Mouse (Mus musculus) lung, postnatal 10 days (tissue): ENCODE measurements around the gene Mylk2.

Experiments
- DNase-seq: peaks from one replicate; pipeline ENCODE4 v3.0.0; 2021

The Mylk2 gene

GRCm38 (mm10) chr2:152911031-152911430 lies at the start of gene Mylk2:
Mylk2 (plus strand) TSS chr2:152911352.
- no peak for DNase-seq

GRCm38 (mm10) chr2:152861891-152862290 lies 49.3 kb upstream of the Mylk2 start:
- DNase-seq = peak; percentile 31

- DNase-seq = no peak
These were observed 48.5 kb upstream of the Mylk2 start for GRCm38 (mm10) chr2:152862638-152863037.

GRCm38 (mm10) chr2:152863346-152863745 lies 47.8 kb upstream of the Mylk2 start:
- DNase-seq = no peak

DNA sequence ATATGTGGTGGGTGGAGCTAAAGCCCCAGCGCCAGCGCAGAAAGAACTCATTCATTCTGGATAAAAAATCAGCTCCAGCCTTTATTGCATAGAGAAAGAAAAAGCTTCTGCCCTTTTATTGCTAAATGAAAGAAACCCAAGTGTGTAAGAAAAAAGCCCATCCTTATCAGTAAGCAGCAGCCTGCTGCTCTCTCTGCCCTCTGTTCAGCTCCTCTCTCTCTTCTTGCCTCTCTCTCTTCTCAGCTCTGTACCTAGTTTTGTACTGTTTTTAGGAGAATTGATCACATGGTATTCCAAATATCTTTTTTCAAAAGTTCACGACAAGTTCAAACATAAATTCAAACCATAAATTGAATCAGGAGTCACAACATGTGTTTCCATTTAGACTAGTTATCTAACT lies 32.9 kb upstream of the Mylk2 start:
- no peak for DNase-seq

DNA sequence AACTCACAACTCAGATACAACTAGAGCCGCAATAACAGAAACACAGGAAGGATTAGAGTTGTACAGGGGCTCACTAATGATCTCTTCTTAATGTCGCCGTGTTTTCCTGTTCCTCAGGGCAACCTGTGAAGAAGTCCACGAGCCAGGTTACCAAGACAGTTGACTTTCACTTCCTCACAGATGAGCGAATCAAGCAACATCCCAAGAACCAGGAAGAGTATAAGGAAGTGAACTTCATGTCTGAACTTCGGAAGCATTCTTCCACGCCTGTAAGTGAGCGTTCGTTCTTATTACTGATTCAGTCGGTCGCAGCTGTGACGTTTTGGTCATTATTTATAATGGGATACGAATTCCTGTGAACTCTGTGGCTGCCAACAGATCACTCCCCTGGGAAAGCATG lies 30.3 kb upstream of the Mylk2 start:
- DNase-seq = no peak

GRCm38 (mm10) chr2:152884101-152884645 lies 27.0 kb upstream of the Mylk2 start:
- DNase-seq = no peak

DNA sequence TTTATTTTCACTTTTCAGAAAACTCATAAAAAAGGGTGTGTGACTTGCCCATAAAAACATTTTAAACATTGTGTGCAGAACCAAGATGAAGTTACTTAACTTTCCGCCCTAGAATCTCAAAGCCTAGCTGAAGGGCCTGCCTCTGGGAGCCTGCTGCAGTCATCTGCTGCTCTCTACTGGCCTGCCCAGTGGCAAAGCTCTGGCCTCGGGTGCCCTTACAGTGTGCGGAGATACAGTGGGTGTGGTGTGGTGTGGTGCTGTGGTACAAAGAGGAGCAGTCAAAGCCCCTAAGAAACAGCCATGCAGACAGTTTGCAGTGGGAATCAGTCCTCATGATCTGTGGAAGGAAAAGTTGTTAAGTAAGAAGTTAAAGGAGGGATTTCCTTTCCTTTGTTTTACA lies 23.9 kb upstream of the Mylk2 start:
- DNase-seq = no peak

- no peak for DNase-seq
These were observed 22.4 kb upstream of the Mylk2 start for GRCm38 (mm10) chr2:152888774-152889173.

DNA sequence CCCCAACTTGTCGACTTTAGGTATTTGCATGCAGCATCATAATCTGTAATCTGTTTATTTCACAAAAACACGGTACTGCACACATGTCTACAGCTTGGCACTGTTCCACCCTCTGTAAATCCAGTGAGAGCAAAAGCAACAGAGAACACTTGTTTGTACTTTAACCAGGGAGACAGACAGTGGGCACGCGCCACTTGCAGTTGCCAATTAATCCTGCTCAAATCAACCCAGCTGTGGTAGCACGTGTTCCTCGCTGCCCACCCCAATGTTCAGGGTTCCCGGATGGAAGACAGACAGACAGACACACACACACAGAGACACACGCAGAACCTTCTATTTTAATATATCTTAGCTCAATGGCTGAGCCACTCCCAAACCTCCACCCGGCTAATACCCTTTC lies 15.3 kb upstream of the Mylk2 start:
- DNase-seq = no peak

- DNase-seq = no peak
These were observed 14.2 kb upstream of the Mylk2 start for GRCm38 (mm10) chr2:152896926-152897325.

GRCm38 (mm10) chr2:152899011-152899410 lies 12.1 kb upstream of the Mylk2 start:
- no peak for DNase-seq

DNA sequence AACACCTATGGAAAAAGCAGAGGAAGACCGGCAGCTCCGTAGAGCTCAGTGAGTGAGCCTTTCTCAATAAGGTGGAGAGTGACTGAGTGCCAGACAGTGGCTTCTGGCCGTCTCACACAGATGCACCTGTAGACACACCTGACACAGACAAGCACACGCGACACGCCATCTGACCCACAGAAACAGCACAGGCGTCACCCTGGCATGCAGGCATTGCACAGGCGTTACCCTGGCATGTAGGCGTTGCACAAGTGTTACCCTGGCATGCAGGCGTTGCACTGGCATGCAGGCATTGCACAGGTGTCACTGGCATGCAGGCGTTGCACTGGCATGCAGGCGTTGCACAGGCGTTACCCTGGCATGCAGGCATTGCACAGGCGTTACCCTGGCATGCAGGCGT lies 9.9 kb upstream of the Mylk2 start:
- DNase-seq = no peak

DNA sequence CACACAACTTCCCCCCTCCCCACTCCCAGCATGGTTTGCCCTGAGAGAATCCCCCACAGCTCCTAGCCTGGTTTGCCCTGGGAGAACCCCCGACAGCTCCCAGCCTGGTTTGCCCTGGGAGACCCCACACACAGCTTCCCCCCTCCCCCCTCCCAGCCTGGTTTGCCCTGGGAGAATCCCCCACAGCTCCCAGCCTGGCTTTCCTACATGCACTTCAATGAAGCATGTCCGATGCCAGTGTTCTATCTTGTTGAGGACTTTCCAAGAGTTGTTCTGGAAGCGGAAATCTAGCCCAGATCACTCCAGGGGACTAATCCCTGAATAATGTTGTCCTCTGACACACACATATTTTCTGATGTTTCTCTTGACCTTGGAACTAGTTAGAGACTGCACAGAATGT lies 8.5 kb upstream of the Mylk2 start:
- DNase-seq = no peak

DNA sequence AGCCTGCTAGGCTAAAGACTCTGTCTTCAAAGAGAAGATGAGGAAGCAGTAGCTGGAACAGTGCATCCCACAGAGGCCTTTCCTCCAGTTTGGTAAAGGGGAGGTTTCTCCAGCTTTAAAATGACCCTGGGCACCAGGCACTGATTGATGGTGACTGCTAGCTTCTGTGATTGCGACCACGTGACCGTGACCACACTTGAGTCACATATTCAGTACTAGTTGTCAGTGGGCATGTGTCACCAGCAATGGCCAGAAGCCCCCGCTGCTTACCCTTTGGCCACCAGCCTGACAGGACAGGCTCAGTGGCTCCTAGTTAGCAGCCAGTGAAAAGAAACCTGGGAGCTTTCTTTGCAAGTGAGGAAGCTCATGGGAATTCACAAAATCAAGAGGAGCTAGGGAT lies 7.6 kb upstream of the Mylk2 start:
- DNase-seq = peak; percentile 34

- no peak for DNase-seq
These were observed 7.0 kb upstream of the Mylk2 start for GRCm38 (mm10) chr2:152904127-152904643.

- DNase-seq = peak; percentile 67
These were observed 5.9 kb upstream of the Mylk2 start for GRCm38 (mm10) chr2:152905036-152905829.

DNA sequence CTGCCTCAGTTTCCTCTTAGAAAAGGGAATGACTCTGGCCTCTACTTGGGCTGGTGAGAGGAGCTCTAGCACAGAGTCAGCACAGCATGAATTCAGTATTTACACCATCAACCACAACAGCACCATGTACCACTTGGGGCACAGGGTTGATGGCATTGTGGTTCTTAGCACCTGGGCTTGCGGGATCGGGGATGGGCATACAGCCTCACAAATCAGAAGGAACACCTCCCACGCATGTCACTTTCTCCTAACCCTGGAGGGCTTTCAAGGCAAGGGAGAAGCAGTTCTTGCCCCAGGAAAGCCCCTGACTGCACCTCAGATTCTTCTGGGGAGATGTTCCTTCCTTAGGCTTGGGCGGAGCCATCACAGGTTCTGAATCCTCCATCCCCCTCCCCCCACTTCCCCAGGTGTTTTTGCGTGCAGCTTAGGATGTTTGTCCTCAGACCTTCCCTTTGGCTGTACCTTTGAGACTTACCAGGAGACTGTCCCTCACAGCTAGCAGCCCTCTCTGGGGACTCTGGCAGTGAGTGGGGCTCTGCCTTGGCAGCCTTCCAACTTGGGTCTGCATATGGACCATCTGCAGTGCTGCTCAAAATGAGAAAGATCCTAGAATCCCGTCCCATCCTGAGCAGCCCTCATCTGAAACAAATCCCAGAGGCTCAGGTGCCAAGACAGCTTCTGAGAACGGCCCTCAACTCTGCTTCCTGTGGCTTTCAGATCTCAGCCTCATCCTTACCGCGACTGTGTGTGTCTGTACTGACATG lies 4.7 kb upstream of the Mylk2 start:
- DNase-seq = no peak

GRCm38 (mm10) chr2:152907114-152907943 lies 3.8 kb upstream of the Mylk2 start:
- DNase-seq = no peak

GRCm38 (mm10) chr2:152909848-152910247 lies 1.3 kb upstream of the Mylk2 start:
- no peak for DNase-seq

DNA sequence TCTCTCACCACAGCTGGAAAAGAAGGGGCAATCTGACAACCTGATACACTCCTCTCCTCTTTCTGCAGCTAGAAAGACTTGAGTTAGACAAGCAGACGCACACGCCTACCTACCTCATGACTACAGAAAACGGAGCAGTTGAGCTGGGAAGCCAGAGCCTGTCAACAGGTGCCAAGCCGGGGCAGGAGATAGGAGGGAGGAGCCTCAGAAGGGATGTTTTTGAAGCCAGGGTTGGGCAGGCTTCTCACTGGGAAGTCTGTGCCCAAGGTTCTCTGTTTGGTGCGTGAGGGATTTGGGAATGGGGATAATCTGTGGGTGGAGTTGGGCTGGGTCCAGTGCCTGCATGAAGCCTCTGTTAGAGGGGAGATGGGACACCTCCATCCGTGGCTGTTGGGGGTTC lies 280 bp downstream of the Mylk2 start:
- DNase-seq = no peak

GRCm38 (mm10) chr2:152913471-152913870 lies 2.3 kb downstream of the Mylk2 start:
- no peak for DNase-seq
